Mouse (Mus musculus) cerebellum, adult 2 months (tissue): ENCODE results near the gene Spc24.

Experiments used
- CTCF ChIP-seq: fragments of 200-500 bp; IDR thresholded peaks from 2 replicates; pipeline ENCODE4 v1.5.1; 2011; ENCODE audit warnings: low read depth, mild to moderate bottlenecking, control low read depth, low read length, moderate library complexity, borderline replicate concordance; ENCODE audit not compliant: insufficient read depth
- POLR2A ChIP-seq: fragments of 200-500 bp; IDR thresholded peaks from 2 replicates; pipeline ENCODE4 v1.6.1; 2011; ENCODE audit warnings: low read length, control low read depth, borderline replicate concordance; ENCODE audit not compliant: insufficient read depth

- TF ChIP-seq POLR2A, result no peak; the same call in 1 of the 2 replicates
- no peak for TF ChIP-seq CTCF
These were observed 7.8 kb upstream of the Spc24 start for GRCm38 (mm10) chr9:21767896-21768295.
